Mouse (Mus musculus) lung, adult 18-20 months (tissue): ENCODE measurements around the gene Piezo1.

ENCODE experiments used
- DNase-seq, 2 experiments: peaks; one replicate each; pipeline ENCODE4 v3.0.0; 2022; ENCODE audit warnings: mixed read lengths in 2 of 2

Piezo1 gene

DNA sequence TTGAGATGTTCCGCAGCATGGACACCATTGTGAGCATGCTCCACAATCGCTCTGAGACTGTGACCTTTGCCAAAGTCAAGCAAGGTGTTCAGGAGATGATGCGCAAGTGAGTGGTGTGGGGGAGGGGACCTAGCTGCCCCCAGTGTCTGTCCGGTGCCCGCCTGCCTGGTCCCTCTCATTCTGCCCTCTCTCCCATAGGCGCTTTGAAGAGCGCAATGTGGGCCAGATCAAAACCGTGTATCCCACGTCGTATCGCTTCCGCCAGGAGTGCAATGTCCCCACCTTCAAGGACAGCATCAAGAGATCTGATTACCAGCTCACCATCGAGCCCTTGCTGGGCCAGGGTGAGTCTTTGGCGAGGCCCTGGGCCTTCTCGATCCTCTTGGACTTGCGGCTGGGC is 18.9 kb upstream of the Piezo1 start:
- DNase-seq, result no peak

DNA sequence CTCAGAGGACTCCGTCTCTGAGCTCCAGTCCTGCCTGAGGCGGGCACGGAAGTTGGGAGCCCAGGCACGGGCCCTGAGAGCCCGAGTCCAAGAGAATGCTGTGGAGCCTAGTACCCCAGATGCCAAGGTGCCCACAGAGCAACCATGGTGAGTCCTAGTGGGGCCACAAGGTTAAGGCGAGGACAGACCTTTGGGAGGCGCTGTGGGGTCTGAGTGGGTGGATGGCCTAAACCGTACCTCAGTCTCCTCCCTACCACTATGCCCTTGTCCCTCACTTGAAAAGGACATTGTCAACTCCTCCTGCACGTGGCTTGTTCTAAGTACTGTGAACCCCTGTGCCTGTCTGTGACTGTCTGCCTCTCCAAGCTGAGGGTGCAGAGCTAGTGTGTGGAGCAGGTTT is 18.2 kb upstream of the Piezo1 start:
- no peak for DNase-seq

DNA sequence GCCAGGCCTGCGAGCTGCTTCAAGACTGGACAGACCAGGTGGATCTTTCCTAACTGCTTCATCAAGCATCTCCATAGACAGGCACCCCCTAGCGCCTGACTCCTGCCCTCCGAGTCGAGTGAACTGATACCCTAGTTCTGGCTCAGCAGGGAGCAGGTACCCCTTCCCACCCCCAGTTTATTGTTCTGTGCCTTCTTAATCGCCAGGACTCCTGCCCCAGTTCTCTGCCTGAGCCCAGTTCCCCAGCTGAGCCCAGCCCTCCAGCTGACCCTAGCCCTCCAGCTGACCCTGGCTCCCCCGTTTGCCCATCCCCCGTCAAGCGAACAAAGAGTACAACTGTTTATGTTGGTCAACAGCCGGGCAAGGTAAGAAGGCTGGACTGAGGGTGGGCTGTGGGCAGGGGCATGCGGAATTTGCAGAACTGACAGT is 17.8 kb upstream of the Piezo1 start:
- peak in 1 of 2 experiments; percentile 13 for DNase-seq

DNA sequence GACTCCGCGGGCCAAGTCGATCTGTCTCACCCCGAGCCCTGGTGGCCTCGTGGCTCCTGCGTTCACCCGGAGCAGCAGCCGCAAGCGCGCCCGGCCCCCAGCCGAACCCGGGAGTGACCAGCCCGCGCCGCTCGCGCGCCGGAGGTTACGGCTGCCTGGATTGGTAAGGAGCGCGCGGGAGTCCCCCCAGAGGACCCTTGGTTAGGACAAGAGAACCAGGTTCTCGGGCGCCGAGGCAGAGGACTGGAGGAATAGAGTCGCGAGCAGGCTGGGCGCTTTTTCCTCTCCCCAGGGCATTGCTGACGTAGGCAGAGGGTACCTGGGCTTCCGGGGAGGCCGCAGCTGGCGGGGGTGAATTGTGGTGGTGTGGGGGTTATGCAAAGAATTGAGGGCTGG is 17.0 kb upstream of the Piezo1 start:
- DNase-seq, result peak; percentile 41 to 58

DNA sequence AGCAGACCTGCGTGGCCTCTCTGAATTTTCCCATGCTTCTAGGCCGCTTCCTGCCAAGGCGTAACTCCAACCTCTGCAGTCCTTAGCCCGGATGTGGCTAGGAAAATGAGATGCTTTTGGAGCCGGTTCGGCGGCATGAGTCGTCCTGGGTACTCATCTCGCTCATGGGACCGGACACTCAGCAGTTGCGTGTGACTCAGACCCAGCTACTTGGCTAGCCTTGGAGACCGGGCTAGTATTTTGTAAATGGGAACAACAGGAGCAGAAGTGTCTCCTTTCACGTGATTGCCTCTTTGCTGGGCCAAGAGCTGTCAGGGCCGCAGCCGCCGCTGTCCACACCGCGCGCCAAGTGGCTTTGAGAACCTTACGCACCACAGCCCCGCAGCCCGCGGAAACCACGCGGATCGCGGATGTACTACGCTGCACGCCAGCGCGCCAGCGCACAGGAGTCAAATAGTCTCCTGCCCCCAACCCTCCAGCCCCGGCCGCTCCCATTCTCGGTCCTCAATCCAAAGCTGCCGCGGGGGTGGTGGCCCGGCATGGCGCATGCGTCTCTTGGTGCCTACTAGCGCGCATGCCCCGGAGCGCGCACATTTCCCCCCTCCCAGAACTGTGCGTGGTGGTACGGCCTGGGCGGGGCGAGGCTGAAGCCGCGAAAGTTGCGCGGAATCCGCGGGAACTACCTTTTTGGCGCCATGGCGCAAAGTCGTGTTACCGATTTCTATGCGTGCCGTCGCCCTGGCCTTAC is 16.4 kb upstream of the Piezo1 start, which contains the start of gene Cdt1:
Cdt1 (plus strand) TSS at position 655 of the 748 bp plus-strand sequence.
- peak; percentile 95 to 96 for DNase-seq

DNA sequence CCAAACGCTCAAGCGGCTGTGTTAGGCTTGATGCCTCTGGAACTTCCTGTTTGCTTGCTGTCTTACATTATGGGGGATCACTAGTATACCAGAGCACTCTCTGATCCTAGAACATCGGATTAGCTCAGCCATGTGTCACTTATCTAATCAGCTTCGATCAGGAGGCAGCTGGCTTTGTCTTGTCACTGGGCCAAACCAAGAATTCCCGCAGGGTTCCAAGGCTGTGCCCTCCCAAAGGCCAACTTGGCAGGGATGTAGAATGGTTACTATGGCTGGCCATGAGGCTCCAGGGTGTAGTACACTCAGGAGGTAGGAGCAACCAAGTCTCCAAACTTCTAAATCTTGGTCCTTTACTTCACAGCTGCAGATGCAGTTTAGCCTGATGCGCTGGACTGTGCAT is 15.6 kb upstream of the Piezo1 start:
- DNase-seq, result peak in 1 of 2 experiments; percentile 19

DNA sequence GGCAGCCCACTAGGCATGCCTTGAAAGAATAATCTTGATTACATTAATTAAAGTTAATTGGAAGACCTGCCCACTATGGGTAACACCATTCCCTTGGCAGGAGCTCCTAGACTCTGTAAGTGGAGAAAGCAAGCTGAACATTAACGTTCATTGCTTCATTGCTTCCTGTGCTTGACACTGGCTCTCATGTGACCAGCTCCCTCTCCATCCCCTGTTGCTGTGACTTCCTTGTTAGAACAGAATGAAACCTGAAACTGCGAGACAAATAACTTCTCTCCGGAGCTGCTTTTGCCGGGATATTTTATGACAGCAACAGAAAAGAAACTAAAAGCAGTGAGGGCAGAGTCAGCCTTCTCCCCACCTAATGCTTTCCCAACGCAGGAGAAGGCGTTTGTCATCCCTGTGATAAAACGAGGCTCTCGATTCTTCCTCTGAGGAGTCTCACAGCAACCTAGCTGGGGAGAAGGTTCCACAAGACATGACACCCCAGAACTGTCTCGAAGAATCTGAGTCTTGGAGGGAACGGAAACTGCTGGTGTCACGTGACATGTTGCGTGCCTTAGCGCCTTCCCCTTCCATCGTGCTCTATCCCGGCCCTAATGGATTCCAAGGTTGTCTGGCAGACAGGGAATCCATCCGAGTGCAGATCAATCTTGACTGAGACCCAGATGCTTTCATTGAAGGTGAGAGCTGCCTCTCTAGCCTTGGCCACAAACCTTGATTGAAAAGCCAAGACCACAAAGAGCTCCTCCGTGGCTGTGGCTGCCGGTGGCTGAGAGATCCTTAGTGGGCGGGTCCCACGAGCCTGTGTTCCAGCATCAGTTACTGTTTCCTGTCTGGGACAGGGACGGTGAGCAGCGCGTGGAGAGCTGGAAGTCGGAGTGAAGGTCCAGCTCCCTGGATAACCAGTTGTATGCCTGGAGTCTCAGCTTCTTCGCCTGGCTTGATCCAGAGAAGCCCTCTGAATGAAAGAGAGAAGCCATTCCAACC is 13.5 kb upstream of the Piezo1 start:
- DNase-seq, result no peak

DNA sequence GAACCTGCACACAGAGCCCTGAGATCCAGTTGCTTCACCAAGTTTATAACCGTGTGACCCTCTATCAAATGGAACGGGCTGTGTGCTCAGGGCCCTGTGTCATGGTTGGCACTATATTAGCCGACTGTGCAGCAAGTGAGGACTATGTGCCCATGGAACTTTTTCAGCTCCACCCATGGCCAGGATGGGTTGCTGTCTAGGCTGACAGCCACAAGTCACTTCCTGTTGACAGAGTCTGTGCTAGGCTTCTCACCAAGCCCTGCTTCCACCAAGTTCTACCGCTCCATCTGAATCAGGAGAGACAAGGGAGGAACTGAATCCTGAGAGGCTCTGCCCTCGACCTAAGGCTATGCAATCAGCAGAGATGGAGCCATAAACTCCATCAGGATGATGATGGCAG is 10.1 kb upstream of the Piezo1 start:
- no peak for DNase-seq

DNA sequence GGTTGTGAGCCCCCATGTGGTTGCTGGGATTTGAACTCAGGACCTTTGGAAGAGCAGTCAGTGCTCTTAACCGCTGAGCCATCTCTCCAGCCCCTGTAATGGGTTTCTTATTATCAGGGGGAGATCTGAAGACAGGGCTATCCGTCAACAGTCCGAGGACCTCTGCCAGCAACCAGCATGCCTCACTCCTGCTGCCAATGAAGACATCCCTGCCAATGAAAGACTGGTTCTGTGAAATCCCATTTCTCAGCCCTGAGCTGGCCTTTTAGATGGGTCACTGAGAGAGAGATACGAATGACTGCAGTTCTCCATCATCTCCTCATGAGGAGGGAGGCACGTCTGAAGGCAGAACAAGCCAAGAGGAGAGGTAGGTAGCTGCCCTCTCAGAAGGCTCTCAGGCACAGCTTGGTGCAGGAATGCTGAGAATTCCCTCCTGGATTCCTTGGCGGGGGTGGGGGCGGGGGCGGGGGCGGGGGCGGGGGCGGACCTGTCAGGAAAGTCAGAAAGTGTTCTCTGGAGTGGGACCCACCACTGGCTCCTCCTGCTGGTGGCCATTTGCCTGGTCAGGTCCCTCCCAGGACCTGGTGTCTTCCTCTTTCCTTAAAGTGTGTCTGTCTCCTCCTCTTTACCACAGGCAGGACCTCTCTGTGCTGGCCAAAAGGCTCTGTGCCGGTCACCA is 7.7 kb upstream of the Piezo1 start:
- DNase-seq, result peak in 1 of 2 experiments; percentile 60

DNA sequence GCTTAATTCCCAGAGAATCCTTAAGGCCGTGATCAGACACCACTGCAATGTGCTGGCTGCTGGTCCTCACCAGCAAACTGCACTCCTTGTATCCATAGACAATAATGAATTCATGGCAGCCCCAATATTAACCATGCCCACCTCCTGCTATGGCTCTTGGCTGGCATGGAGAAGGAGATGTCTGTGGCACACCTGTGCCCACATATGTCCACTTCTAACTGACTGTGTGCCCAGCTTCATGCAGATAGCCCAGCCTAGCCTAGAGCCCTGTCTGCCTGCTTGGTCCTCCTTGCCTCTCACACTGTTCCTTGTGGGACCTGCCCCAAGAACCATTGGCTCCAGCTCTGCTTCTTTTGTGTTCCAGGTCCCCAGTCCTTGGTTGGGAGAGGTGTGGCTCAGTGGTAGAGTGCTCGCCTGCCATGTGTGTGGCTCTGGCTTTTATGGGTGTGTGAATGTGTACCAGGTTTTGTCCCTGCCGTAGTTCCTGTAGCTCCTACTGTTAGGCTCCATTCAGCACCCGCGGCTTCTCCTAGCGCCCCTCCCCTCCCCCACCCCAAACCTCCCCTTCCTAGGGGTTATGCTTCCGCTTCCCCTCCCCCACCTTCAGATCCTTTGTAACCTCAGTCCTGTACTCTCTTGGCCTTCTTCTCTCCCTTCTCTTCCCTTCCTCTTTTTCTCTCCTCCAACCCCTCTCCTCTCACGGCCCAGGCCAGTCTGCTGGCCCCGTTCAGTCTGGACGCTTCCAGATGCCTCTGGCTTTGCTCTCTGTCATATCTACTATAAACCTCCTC is 6.3 kb upstream of the Piezo1 start:
- no peak for DNase-seq

DNA sequence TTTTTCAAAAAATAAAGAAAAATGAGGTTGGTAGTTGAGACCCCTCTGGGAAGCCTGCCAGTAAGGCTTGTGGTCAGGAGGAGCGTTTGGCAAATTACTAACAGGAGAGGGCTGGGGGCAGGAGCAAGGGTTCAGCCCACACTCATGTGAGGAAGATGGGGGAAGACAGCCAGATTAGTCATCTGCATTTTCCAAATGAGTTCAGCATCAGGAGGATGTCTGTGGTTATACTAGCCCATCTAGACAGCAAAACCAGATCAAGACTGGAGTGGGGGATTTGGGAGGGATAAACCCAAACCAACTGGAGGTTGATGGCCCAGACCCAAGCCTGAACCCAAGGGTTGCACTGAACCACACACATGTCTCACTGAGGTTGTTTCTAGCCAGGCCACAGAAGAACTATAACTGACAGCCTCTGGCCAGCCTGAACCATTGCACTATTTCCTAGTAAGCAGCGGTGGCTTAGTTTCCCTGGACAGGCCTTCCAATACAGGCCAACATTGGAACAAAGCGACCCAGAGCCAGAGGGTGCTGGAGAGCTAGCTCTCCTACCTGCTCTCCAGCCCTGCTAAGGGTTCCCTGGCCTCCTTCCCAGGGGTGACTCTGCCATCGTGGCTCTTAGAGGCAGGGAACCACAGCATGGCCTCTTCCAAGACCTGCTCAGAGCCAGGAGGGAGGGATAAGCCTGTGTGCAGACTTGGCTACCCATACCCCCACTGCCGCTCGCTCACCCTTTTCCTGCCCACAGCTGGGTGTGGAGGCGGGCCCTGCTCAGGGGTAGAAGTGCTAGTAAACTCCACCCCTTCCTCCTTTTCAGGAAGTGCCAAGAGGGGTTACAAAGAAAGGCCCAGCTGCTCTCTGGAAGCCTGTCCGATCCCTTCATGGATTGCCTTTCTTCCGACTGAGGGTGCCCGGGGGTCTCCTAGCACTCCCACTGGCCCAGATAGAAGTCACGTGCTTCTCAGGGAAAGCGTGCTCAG is 5.2 kb upstream of the Piezo1 start:
- DNase-seq, result peak; percentile 82 to 87

DNA sequence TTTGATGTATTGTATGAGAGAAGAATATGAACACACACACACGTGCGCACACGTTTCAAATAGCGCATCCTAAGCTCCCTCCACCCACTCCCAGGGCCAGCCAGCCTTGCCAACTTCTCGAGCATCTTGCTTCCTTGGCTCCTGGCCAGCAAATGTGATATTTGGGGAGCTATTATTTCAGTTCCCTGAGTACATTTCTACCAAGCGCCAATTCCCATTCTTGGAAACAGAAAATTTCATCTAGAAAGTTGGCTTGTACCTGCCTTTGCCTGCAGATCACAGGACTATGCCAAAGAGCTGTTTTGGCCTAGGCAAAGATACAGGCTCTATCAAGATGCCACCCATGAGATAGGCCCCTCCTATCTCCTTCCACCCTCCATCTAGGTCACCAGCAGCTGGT is 3.7 kb upstream of the Piezo1 start:
- DNase-seq, result no peak

DNA sequence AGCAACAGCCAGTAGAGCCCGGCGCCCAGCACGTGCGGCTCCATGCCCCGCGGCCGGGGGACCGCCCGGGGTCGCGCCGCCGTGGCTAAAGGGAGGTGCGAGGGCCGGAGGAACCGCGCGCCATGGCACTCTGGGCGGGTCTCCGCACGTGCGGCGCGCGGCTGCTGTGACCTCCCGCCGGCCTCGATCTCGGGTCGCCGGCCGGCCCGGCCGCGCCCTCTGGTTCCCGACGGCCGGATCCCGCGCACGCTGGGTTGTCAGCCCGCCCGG is 199 bp downstream of the Piezo1 start:
- no peak for DNase-seq

DNA sequence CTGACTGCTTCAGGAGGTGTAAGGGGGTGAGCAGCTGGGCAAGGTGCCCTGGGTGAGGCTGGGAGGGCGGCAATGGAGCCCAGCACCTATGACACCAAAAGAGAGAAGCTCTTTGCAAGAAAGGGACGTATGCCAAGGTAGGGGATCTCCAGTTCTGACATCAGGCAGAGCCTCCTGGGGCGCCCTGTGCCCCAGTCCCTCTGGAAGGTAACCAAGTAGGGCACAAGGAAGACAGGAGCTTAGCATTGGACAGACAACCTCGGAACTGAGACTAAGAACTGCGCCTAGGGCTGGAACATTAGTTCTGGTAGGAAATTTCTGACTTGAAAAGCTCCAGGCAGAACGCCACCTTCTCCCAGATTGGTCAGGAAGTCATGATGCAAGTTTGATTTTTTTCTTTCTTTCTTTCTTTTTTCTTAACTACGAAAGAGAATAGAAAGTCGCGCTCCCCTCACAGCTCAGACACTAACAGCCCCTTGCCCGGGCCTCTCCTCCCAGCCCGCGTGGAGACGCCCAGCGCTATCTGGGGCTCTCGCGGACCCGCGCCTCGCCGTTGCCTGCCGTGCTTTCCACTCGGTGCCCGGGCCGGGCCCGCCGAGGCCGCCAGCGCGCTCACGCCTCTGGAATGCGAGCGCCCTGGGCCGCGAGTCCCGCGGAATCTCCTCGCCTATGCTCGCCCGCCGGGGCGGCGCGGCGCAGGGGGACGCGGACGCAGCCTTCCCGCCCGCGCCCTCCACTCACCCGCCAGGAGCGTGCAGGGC is 715 bp downstream of the Piezo1 start:
- peak; percentile 57 to 67 for DNase-seq

DNA sequence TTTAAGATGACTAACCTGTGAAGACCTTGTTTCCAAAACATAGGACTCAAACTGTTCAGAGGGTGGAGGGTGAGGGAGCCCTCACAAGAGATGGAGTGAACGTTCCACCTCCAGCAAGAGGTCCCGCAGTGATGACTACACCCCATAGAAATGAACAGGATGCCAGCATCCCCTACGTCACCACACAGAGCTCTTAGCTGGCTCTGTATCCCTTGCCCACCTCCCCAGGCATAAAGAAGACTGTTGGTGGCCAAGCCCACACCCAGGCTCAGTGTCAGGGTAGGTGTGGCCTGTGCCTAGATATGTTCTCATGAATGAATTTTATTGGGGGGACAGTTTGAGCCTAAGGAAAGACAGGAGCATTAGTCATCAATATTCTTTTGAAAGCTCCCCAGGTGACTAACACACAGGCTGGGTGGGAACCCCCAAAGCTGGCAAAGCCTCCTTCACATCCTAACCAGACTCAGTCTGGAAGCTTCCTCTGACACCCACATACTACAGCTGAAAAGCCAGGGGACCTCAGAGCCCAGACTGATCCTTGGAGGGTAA is 2.2 kb downstream of the Piezo1 start:
- DNase-seq, result no peak

DNA sequence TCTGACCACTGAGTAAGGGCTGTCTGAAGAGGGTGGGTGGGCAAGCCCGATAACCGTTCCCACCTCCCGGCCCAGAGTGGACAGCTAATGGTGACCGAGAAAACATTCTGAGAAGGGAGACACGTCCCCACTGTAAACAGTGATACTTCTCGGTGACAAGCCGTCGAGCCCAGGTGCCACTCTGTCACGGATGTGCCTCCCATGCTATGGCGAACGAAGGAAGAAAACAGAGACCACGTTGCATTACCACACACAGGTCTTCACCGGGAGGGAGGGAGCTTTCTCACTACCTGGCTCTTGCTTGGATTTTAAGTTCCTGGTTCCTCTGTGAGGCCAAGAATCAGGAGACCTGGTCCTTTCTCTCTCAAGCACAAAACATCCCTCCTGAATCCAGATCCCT is 2.8 kb downstream of the Piezo1 start:
- no peak for DNase-seq

DNA sequence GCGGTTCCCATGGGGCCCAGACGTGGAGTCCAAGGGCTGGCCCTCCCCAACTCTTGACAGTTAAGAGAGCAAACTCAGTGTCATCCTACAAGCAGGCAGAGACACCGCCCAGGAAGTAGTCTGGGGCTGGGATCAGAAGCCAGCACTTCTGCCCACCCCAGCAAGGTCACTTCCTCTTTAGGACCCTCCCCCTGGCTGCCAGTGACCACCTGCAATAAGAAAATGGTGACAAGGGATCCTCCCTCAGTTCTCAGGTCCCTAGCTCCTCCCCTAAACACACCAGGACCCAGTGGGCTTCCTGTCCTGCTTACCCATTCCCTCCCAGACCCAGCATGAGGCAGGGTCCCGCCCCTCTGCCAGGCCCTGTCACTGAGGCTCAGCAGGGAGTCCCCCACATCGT is 3.3 kb downstream of the Piezo1 start:
- DNase-seq, result peak; percentile 73 to 75

DNA sequence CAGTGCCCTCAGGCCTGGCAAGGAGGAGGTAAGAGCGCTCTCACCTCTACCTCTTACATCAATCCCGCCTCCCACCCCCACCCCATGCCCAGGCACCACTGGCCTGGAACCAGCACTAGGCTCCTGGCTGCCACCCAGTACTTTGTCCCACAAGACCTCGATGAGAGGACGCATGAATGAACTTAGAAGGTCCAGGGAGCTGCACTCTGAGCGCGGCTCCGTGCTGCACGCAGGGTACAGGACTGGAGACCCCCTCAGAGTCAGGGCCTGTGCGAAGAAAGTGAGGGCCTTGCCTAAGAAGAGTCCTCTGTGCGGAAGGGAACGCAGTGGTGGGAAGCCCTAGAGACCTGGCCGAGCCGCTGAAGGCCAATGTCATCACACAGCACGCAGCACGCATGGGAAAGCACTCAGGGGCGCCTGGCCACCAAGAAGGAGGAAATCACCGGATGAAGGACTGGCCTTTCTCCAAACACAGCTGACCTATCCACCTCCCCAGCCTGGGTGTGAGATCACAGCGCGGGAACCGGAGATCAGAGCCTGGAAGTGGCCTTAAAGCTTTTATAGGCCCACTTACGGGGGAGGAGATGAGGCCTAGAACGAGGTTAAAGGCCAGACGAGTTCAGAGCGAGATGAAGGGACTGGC is 4.2 kb downstream of the Piezo1 start:
- DNase-seq, result peak; percentile 74 to 80

DNA sequence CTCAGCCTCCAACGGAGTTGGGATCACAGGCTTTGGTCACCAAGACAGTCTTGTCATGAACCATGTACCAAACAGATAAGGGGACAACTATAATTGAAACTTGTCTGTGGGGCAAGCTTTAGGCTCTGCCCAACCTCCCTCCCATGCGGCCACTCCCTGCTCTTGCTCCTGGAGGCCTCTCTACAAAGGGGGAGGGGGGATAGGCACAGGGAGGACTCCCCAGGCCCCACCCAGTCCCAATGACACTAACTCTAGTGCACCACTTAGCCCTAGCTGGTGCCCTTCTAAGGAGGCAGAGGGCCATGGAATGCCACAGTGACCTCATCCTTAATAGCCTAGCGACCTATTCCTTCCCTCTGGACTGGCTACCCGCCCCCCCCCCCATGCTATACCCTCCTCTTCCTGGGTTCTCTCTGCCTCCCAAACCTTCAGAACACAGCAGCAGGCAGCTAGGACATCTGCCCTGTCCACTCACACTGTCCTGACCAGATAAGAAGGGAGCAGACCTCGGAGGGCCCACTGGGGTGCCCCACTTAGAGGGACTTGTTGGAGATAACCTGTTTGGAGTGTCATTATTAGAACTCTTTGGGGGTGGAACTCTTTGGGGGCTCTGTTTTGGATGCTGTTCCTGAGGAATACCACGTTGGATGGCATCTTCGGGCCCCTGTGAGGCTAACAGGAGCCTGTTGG is 4.9 kb downstream of the Piezo1 start:
- DNase-seq, result peak in 1 of 2 experiments; percentile 84
